Mouse (Mus musculus) retina, postnatal 1 day (tissue): Measurements from ENCODE around the gene Dpep1.
"Not testable (repeated sequence)": the region's sequence is repeated elsewhere in the genome, so short reads cannot be mapped to it uniquely, and the experiment has no call there.

Experiments used
- DNase-seq: peaks from one replicate; pipeline ENCODE4 v3.0.0-alpha.2; 2012

Gene Dpep1

DNA sequence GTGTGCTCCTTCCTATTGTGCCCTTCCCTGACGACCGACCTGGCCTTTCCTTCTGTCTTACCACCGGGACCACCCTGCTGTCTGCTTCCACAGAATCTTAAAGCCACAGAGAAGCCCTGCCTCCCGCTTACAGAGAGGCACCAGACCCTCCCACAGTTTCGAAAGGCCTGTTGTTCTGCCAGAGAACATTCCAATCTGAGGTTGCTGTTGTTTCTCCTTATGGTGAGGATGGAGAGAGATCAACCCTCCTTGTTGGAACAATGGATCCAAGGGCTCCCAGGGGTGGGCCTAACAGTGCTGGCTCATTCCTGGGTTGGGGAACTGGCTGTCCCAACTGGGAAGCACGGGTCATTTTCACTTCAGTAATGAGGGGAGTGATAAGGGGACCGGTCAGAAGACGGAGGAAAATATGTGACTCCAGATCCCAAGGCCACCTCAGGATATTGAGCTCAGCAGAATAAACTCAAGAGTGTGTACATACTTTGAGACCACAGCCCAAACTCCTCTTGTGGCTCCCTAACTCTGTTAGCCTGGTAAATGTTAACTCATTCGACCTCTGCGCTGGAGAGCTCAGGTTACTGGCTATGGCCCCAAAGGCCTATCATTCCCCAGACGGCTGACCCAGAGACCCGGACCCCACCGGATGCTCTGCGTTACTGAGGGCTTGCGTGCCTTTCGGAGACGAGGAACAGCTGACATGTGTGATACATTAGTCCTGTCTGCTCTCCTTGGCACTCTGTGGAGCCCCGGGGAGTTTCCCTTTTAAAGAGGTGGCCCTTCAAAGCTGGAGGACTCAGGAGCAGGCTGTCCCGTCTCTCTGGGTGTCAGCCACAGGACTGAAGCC, at the start of gene Dpep1:
Dpep1 (plus strand) TSS at position 677 of the 844 bp plus-strand sequence.
- no peak for DNase-seq

DNA sequence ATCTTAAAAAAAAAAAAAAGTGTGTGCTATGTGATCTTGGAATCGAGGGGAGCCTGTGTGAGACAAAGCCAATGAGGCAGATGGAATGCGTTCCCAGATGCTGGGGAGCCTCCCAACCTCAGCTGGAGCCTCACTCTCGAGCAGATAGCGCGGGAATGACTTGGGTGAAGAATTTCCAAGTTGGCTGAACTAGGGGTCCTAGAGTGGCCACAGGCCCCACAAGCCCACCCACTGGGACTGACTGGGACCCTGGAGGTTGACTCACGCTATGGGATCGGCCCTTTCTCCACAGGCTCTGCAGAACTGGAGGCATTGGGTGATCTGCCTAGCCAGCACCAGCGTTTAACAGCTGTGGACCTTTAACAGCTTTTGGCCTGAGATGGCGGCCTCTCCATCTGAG, 49.8 kb upstream of the Dpep1 start:
- DNase-seq: no peak

DNA sequence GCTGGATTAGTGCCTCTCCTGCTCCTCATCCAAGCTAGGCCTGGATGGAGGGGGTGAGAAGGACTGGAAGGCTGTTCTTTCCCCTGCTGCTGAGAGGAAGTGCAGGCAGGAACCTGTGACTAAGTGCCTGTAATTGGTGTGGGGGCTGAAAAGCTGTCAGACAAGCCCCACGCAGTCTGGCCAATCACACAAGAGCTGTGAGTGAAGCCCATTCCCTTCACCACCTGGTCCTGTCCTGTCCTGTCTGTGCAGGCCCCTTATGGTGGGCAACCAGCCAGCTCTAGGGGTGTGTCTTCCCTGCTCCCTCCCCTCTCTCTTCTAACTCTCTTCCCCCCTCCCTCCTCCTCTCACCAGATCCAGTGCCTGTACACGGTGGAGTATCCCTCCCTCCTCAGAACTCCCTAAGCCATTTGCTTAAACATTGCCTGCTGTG, 48.4 kb upstream of the Dpep1 start:
- peak; percentile 84 for DNase-seq

DNA sequence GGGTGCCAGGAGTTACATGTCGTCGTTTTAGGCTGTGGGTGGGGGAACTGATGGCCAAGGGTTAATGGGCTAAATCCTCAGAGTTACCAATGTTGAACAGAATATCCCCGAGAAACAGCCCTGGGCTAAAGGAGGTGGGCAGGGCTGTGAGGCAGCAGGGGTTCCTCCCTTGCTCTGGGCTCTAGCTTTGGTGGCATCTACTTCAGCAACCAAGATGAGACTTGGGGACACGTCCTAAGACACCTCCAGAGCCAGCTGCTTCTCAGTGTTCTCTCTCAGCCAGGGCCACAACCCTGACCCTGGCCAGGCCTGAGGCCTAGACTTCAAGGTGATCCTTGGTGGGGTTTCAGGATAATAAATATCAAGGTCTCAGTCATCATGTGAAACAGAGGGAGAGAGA, 47.3 kb upstream of the Dpep1 start:
- DNase-seq: no peak

DNA sequence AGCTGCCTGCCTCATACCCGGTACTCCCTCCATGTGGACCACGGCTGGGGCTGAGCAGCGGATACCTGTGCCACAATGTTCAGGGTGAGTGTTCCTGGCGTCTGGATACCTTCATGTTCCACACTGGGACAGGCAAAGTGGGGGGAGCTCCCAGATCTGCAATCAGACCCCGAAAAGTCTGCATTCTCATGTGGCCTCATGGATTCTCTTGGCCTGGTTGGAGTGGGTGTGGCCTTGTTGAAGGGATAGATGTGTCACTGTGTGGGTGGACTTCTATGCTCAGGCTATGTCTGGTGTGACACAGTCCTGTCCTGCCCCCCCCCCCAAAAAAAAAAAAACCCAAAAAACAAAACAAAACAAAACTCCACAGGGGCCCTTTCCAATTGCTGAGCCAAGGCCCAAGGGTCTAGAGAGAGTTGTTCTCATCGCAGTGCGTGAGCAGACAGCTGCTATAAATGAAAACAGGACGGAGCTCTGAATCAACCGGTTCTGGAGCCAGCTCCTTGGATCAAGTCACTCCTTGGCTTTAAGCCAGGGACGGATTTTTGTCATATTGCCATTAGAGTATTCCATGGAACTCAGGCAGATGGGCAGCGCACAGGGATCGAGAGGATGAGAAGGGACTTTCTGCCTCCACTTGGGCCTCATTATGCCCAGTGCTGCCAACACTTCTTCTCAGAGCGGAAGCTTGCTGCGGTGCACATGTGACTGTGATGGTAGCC, 44.1 kb upstream of the Dpep1 start:
- DNase-seq: no peak

DNA sequence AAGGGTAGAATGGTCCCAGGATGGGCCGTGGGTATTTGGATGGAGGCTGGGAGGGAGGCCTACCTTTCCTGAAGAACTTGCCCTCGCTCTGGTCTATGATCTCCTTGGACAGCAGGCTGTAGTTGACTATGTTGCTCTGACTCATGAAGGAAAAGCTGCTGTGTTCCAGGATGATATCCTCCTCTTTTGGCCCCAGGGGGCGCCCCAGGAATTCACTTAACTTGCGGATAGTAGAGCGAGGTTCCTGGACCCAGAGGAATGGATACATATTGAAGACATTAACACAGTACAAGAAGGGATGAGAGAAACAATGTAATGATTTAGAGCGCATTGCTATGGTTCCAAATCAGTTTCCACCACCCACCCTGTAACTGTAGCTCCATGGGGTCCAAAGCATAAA, 40.8 kb upstream of the Dpep1 start:
- DNase-seq: peak; percentile 22

DNA sequence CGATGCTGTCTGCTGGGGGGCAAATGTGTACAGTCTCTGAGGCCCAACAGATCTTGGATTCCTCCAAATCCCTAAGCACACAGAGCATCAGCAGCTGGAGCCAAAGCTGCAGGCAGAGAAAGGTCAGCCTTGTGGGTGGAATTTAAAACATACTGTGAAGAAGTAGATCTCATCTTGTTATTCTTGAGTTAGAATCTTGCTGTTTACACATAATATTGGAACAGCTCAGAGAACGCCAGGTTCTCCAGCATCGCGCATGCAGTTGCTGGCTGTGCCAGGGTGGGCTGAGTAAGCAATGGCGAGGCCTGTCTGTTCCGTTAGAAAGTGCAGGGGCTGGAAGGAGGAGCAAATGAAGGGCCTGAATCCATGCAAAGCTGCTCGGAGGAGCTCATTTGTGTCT, 39.7 kb upstream of the Dpep1 start:
- no peak for DNase-seq

DNA sequence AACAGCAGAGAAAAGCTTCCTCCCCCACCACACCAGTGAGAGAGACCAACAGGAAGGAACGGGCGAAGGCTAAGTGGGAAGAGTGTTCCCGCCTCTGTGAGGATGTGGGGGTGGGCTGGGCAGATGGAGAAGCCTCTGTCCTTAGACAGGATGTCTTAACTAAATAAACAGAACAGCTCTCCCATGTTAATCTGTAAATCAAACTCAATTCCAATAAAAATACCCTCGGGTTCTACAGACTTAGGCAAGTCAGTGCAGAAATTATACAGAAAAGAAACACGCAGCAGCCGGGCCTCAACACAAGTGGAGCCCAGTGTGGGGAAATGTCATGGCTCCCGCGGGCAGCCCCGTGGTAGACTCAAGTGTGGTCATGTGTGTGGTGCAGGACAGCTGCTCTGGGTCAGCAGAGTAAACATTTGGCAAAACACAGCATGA, 35.3 kb upstream of the Dpep1 start:
- DNase-seq: no peak

DNA sequence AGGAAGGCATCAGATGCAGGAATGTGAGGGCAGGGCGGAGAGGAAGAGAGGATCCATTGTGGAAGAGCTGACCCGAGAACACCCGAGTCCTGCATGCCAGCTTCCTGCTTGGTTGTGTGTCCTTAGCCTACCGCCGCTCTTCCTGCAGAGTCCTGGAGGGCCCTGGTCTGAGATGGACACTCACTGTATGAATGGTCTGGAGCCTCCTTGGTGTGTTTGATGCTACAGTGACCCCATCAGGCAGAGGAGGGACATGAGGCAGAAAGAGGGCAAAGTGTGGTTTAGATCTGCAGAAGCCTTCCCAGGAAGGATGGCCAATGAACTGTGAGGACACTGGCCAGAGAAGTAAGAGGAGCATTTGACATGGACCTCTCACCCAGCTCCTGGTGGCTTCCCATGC, 30.9 kb upstream of the Dpep1 start:
- peak; percentile 38 for DNase-seq

DNA sequence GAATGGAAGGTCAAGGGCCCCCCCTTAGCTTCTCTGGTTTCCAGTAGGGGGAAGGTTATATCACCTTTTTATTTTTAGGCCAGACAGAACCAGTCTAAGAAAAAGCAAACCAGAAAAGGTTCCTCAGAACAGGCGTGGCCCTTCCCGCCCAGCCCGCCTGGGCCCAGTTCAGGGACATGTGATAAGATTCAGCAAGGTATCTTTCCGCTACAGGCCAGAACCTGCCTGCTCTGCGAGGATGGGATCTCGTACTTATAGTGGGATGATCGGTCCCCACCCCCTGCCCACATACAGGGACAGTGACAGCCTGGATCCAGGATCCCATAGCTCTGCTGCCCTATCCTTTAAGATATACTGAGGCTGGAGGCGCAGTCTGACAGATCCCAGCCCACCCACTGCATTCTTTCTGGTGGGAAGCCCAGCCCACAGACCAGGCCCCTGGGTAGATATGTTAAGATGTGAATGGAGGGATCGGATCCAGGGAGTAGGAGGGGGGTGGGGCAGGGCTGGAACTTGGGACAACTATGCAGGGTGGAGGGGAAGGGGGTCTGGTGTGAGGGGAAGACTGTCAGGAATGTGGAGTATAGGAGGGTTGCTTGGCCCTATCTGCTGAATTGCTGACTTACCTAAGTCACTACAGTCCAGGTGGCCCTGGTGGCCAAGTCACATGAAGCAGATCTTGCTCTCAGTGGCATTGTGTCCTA, 29.8 kb upstream of the Dpep1 start:
- DNase-seq: no peak

DNA sequence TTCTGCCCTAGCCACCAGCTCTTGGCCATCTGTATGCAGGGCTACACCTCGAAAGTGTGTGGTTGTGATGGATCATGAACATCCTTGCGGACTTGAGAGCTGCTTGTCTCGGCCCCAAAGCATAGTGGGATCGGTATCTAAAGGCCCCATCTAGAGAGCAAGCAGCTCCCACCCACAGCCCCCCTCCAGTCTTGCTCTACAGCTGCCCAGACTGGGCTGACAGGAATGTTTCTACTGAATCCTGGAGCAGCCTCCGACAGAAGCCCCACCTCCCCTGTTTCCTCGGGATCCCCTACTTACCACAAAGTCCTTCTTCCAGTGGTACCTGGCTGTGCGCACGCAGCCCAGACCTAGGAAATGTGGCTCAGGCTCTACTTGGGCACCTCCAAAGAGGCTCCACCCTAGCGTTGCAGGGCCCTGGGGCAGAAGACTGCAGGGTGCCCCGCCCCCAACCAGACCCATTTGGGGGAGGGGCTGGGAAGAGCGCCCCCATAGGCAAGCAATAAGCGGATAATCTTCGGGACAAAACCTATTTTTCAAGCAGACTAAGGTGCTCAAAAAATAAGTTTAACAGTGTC, 28.1 kb upstream of the Dpep1 start, which contains the start of gene Sult5a1:
Sult5a1 (minus strand) TSS at position 428 of the 578 bp plus-strand sequence.
- DNase-seq: peak; percentile 29

DNA sequence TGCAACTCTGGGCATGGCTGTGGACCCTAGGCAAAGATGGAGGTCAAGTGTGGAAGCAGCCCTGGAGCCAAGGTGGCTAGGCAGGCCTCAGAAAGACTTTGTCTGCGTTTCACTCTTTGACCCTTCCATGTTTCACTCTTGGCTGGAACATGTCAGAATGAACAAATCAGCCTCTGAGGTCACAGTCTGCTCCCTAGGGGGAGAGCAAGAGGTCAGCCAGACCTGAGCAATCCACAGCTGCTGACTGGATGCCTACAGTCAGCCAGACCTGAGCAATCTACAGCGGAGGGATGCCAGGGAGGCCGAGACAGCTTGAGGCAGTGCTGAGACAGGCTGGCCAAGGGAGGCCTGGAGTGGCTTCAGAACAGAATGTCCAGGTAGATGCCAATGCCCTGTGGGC, 4.7 kb upstream of the Dpep1 start:
- peak; percentile 23 for DNase-seq

DNA sequence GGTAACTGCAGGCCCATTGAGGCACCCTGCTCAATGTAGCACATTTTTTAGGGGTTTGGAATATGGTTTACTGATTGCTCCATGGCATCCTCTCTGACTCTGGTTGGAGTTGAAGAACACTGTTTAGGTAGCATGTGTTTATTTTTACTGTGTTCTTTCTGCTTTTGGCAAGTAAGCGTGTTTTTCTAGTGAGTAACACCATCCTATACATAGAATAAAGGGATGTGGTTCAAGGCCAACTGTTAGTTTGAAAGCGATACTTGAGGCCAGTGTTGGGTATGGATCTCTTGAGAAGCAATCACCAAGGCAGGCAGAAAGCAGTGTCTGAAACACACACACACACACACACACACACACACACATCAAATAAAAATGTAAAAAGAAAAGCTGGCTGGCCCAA, 2.0 kb downstream of the Dpep1 start:
- DNase-seq: no peak

DNA sequence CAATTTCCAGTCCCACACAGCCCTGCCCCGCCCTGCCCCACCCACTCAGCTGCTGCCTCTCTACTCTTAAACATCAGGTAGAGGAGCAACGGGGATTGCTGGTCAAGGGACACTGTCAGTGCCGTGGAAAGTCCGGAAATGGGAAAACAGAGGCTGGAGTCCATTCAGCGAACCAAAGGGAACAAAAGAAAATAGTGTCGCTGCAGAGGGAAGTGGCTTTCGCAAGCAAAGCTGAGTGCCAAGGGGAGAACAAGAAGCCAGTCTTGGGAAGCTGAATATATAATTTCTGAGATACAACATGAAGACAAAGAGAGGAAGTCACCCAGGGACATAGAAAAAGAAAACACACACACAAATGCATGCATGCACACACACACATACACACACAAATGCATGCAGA, 2.8 kb downstream of the Dpep1 start:
- no peak for DNase-seq

DNA sequence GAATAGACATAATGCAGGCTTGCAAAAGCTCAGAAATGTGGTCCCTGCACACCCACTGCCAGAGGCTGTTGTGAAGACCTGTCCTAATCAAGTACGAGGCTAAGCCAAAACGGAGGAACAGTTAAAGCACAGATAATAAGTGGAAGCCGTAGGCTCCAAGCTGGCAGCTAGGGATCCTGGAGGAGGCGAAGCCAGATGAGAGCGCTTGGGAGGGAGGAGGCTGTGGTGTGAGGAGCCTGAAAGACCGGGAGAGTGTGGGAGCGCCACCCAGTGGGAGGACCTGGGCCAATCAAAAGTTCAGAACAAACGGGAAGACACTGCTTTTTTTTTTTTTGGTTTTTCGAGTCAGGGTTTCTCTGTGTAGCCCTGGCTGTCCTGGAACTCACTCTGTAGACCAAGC, 4.6 kb downstream of the Dpep1 start:
- peak; percentile 84 for DNase-seq

DNA sequence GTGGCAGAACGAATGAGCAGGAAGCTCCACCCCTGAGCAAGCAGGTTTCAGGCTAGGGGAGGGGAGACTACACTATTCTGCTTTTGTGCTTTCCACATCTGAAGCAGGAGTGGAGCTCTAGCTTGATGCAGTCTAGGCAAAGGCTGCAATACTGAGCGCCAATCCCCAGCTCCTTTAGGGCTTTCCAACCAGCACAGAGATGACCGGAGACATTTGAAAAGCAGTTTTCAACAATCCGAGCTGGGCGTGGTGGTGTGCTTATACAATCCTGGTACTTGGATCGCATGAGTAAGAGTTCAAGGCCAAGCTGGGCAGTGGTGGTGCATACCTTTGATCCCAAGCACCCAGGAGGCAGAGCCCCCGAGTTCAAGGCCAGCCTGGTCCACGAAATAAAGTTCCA, 5.9 kb downstream of the Dpep1 start:
- DNase-seq: no peak

DNA sequence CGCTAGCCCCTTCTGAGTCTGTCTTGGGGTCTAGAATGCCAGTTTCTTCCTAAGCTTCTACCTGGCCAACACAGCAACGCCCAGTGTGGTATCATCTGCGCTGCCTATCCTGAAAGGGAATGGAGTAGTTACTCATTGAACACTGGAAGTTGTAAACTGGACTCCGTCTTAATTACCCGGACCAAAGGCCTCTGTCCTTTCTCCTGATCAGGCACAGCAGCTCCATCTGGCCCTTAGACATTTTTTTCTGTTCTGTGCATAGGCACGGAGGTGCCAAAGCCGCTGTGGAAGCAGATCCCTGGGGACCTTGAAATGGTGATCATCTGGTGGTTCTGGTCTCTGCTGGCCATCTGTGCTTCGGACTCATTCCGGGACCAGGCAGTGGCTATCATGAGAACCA, 7.7 kb downstream of the Dpep1 start:
- no peak for DNase-seq

DNA sequence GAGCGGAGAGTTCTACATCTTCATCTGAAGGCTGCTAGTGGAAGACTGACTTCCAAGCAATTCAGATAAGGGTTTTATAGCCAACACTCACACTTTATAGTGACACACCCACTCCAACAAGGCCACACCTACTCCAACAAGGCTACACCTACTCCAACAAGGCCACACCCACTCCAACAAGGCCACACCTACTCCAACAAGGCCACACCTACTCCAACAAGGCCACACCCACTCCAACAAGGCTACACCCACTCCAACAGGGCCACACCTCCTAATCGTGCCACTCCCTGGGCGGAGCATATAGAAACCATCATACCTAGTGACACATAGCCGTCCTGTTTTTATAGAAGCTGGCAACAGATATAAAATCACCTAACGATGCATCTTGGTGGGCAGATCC, 11.0 kb downstream of the Dpep1 start:
- not testable (repeated sequence) for DNase-seq

DNA sequence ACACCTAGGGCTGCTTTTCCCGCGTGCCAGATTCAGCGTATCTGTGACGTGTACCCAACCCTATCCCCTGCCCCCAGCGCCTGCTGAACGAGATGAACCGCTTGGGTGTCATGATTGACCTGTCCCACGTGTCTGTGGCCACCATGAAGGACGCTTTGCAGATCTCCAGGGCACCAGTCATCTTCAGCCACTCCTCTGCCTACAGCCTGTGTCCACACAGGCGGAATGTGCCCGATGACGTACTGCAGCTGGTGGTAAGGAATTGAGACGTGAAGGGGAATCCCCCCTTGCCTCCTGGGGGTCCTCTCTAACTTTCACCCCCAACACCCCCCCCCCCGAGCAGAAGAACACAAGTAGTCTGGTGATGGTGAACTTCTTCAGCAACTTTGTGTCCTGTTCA, 13.8 kb downstream of the Dpep1 start:
- no peak for DNase-seq

DNA sequence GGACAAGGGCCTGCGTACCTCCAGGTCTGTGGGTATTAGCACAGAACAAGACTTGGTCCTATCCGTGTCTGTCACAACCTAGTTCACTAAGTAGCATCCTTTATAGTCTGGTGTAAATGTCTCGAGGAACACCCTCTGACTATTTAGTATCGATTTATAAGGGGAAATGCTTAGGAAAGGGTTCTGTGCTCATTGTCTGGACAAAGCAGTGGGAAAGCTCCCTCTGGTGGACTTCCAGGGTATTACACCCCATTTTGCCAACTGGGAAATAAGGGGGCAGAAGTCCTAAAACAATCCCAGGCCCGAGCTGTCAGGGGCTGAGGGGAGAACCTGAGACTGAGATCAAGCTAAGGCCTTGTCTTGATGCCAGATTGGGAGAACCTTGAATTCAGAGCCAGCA, 16.2 kb downstream of the Dpep1 start:
- peak; percentile 88 for DNase-seq

DNA sequence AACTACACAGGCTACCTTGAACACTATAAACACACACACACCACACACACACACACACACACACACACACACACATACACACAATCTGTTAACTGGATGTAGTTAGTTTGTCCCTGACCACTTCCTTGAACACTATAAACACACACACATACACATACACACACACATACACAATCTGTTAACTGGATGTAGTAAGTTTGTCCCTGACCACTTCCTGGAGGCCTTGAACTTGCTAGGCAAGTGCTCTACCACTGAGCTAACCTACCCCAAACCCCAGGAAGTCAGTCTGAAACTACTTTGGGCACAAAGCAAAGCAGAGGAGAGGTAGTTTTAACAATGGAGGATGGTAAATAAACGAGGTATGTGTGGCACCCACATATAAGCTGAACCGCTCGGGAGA, 17.5 kb downstream of the Dpep1 start:
- no peak for DNase-seq

DNA sequence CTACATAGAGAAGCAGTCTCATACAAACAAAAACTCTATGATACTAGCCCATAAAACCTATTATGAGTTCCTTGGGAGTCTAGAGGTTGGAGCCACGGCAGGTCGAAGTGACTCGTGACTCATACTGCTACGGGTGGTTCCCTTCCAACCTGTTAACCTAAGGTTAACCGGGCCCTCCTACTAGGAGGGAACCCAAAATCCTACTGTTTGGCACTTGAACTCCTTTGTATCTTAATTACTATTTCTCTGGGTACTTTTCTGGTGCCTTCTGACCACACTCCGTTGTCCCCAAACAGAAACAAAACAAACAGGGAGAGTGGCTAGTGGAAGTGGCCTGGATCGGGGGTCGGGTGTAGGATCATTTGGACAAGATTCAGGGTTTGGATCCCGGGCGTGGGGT, 25.8 kb downstream of the Dpep1 start:
- DNase-seq: no peak
